Mouse (Mus musculus) heart, postnatal 36 days (tissue): ENCODE data around the gene Gm20388. TPM values are rescaled to one million over a fixed set of nuclear protein-coding genes. Genes with fewer than 3 reads are reported as not detected.

Source experiments
- DNase-seq, 2 experiments: peaks; one replicate each; pipeline ENCODE4 v3.0.0; 2021 to 2022
- intact Hi-C: fragments of 180-260 bp; cut with DNase I; formaldehyde crosslinking; loops from one replicate; pipeline ENCODE4 v1.15.1; 2025
- total RNA-seq, 2 experiments: library from RNA; stranded (reverse); gene quantifications; 2 replicates each; pipeline ENCODE4 v1.2.3; 2021

The Gm20388 gene
- total RNA-seq, 2 experiments from 2014 or later, result 3.5 to 4.9 TPM

DNA sequence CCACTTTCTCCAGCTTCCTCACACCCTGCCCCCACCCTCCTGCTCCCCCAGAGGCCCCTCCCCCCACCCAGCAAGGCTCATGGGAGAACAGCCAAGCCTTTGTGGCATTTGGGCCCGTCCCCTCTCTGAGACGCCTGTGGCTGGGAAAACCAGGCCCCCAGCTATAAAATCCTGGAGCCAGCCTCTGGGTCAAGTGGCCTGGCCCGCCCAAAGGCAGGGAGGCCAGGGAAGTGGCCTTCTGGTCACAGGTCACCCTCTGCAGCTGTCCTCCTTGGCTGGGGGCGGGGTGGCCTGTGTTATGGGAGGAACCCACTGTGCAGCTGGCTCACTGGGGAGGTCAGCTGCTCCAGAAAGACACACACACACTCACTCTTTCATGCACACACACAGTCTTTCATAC is 354.8 kb downstream of the Gm20388 start:
- peak; percentile 63 to 76 for DNase-seq
- intact Hi-C loops, result loop anchor here (2.0 kb wide), 1 partner anchor 33 kb away; no protein-coding TSS in a partner anchor

DNA sequence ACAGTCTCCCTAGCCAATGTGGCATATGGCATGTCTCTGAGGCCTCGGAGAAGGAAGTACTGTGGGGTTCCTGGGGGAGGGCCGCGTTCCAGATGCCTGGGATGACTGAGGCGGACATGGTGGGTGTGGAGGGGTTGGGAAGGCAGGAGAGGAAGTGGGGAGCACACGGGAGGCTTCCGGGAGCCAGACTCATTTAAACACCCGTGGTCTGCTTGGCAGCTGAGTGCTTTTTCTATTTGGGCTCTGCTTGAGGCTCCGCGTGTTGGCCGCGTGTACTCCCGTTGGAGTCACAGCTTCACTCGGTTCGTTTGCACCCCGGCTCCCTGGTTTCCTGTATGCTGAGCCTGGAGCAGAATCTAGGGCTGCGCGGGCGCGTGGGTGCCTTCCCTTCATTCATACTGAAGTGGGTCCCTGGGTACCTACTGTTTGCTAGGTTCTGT is 357.9 kb downstream of the Gm20388 start:
- intact Hi-C loops, result no loop called here
- DNase-seq, result no peak

DNA sequence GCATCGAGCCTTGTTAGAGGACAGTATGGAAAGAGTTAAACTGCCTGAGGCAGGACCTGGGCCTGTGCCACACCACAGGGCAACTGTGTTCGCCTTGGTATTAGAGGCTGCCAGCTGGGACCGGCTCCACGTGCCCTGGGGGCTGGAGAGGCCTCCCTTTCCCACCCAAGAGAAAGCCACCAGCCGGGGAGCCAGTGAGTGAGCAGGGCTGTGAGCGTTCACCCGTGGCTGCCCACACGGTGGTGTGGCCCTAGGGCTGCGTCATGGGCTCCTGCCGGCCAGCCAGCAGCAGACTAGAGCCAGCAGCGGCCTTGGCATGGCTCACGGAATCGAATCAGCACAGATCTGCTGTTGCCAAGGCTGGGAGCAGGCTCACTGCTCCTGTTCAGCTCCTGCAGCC is 359.8 kb downstream of the Gm20388 start:
- peak in 1 of 2 experiments; percentile 54 for DNase-seq
- intact Hi-C loops, result no loop called here

DNA sequence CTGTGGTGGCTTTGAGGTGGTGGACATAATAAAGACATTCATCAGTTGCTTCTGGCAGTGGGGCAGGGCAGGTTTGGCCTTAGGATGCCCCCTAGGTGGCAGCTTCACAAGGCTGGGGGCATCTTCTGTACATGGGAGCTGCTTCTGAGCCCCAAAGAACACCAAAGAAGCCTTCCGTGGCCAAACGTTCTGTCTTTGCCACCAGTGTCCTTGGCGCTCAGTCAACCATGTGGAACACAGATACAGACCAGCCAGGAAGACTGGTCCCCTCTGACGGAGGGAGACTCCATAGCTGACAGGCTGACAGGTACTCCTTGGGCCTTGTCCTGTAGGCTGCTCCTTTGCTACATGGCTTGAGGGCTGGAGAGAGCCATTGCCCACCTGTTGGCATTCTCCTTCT is 362.8 kb downstream of the Gm20388 start:
- DNase-seq, result no peak
- intact Hi-C loops, result no loop called here

DNA sequence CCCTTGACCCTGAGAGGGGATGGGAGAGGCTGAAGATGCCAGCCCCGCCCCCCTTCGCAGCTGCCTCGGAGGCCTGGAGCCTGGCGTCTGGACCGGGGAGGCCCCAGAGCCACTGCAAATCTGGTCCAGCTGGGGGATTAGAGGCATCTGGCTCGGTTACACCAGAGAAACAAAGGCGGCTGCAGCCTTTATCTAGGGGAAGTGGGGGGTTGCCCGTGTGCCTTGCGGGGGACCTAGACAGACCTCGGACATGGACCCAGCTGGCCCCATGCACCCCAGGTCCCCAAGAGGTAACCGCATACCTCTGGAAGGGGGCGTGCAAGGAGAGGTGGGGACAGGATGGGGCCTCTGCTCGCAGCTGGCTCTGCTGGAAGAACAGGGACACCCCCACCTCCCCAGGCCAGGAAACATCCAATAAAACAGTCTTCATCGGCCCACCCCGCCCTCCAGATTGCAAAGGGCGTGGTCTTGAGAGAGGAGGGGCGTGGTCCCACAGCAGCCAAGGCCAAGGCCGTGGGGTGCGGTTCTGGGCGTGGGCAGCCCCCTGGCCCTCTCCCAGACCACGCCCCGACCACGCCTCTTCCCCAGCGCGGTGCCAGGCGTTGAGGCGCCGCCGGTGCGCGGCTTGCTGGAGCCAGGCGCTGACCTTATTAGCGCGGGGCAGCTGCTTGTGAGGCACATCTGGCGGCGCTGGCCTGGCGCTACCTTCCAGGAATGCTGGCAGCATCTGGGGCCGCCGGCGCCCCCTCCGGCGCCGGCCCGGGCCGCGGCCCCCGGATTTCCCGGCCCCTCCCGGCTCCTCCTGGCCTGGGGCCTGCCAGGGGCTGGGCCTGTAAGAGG is 365.6 kb downstream of the Gm20388 start:
- intact Hi-C loops, result loop anchor here (2.0 kb wide), 2 partner anchors 47 to 97 kb away; no protein-coding TSS in a partner anchor
- peak; percentile 90 to 93 for DNase-seq

DNA sequence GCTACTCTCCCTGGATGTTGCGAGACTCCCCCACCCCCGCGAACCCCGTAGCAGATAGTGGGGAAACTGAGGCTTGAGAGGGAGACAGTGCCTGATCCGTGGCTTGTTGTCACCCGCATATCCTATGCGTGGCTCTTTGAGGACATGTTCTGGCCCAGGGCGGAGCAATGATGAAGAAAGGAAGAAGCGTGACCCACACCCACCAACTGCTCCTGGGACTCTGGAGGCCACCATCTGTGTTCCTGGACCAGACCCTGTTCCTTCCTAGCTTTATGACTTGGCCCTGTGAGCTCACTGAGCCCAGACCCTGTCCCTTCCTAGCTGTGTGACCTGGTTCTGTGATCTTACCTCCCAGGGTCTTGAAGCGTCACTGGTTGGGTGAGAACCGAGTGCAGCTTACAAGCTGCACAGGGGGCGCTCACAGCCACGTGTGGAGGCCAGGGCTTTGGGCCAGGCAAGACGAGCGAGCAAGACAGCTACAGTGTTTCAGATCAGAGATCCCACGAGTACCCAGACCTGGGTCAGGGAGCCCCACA is 366.3 kb downstream of the Gm20388 start:
- peak in 1 of 2 experiments; percentile 59 for DNase-seq
- intact Hi-C loops, result loop anchor here (2.0 kb wide), 2 partner anchors 46 to 98 kb away; no protein-coding TSS in a partner anchor

DNA sequence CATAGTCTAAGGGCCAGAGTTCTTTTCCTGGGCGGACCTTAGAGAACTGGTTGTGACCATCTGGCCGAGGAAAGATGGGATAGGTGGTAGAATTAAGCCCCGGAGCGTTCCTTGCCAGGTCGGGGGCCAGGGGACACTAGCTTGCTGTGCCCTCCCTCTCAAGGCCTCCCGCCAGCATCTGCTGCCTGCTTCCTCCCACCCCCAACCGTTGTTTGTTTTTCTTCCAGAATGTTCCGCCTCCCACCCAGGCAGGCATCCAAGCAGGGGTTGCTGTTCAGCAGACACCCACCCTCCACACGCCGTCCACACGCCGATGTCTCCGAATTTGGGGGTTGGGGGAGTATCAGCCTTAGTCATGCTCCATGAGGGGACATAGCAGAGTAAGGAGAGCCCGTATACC is 367.4 kb downstream of the Gm20388 start:
- no peak for DNase-seq
- intact Hi-C loops, result no loop called here

DNA sequence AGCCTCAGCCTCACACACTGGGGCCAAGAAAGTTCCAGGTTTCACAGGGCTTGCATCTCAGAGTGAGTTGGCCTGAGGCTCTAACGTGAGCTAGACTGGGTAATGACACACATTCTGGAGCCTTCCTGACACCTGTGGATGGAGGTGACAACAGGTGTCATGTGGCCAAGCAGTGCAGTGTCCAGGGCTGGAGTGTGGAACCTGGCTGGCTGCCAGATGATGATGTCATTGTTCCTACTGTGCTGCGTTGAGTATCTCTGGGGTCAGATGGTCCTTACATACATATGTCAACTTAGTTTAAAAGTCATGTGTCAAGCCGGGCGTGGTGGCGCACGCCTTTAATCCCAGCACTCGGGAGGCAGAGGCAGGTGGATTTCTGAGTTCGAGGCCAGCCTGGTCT is 368.8 kb downstream of the Gm20388 start:
- no peak for DNase-seq
- intact Hi-C loops, result no loop called here

DNA sequence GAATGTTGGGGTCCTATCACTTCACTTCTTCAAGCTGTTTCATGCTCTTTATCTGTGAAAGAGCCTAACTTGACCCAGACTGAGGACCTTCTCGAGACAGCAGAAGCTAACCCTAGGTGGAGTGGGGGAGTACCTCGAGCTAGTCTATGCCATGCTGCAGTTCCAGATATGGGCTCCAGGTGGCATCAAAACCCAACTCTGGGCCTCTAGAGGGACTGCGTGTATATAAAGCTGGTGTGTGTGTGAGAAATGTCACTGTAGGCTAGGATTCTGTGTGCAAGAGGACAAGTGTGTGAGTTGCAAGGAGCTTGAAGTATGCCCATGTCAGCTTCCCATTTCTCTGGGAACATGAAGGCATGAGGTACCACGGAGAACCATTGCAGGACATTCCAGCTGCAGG is 370.8 kb downstream of the Gm20388 start:
- DNase-seq, result peak; percentile 80 to 84
- intact Hi-C loops, result loop anchor here (5.0 kb wide), 1 partner anchor 86 kb away; no protein-coding TSS in a partner anchor

DNA sequence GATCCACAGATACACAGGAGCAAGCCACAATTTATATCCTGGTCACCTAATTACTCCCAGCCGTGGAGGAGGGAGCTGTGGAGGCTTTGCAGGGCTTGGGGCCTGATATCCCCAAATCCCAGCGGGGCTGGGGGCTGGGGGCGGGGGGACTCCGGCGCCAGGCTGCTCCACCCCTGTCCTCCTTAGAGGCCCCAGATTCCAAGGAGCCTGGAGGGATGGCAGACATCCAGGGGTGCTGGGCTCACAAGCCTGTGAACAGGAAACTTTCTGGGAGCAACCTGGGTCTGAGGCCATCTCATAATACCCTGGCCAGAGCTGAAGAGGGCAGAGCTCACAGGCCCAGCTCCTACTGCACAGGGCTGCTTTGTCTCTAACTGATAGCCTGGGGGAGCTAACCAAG is 371.8 kb downstream of the Gm20388 start:
- no peak for DNase-seq
- intact Hi-C loops, result loop anchor here (5.0 kb wide), 1 partner anchor 85 kb away; no protein-coding TSS in a partner anchor

DNA sequence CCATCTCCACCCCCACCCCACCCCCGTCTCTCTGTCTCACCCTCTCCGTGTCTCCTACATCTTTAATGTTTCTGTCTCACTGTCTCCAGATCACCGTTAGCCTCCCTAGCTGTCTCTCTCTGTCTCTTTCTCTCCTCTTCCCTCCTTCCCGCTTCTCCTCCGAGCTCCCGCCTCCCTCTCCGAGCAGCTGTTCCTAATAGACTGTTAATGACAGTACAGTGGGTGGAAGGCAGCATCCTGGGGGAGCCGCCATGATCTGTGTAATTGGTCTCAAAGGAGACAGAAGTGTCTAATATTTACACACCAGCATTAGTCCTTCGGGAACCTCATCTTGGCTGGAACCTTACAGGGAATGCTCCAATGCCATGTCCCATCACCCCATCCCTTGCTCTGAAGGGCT is 373.6 kb downstream of the Gm20388 start:
- intact Hi-C loops, result loop anchor here (5.0 kb wide), 1 partner anchor 83 kb away; no protein-coding TSS in a partner anchor
- DNase-seq, result no peak

DNA sequence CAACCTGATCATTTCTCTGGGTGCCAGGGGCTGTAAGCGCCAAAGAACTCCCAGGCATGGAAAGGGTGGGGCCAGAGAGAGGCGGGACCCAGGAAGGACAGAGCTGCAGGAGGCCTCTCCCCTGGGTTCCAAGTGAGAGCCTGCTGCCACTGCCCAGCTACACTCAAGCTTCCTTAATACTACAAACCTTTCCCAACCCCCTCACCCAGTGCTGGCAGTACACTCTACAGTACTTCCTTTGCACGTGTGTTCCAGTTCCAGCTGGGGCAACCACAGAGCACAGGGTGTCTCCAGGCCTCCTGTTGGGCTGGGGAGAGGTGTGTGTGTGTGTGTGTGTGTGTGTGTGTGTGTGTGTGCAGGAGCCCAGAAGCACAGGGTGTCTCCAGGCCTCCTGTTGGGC is 374.4 kb downstream of the Gm20388 start:
- DNase-seq, result no peak
- intact Hi-C loops, result no loop called here

DNA sequence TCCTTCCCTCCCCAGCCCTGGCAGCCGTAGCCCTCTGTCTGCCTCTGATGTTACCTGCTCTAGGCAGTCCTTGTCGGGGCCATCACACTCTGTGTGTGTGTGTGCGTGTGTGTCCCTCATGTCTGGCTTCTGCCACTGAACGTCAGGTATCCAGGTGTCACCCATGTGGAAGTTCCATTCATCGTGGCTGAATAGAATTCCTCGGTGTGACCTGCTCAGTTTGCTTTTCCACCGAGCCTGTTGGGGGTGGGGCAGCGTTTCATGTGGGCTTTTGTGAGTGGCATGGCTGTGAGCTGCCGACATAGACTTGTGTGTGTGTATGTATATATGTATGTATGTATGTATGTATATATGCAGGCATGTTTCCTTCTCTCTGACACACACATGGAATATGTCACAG is 375.2 kb downstream of the Gm20388 start:
- DNase-seq, result no peak
- intact Hi-C loops, result no loop called here

DNA sequence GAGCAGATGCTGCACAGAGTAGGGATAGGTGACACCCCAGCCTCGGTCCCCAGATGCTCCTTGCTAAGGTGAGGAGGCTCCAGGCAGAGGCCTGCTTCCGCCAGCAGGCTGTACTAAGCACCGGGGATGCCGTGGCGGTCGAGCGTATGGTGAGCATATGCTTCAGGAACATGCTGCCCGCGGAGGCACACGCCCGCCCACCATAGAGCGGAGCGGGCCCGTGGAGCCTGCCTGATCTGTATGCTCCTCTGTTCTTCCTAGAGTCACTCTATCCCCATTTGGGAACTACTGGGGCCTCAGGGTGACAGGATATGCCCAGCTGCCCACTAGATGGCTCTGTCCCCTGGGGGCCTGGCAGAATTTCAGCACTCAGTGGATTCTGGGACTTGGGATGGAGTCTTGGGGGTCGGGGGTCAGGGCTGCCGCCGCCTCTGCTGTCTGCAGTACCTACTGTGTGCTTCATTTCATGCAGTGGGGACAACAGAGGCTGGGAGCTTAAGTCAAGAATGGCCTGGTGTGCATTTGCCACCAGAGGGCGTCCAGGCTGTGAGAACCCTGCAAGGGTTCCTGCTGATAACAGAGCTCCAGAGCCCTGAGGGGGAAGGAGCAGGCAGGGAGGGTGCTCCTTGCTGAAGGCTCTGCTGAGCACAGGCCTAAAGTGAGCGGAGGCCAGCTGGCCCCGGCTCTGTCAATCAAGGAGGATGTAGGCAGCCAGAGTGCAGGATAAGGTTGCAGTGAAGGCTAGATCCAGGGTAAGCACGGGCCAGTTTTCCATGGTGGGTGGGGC is 377.7 kb downstream of the Gm20388 start:
- DNase-seq, result peak; percentile 60 to 69
- intact Hi-C loops, result loop anchor here (2.0 kb wide), 2 partner anchors 30 to 110 kb away; no protein-coding TSS in a partner anchor

DNA sequence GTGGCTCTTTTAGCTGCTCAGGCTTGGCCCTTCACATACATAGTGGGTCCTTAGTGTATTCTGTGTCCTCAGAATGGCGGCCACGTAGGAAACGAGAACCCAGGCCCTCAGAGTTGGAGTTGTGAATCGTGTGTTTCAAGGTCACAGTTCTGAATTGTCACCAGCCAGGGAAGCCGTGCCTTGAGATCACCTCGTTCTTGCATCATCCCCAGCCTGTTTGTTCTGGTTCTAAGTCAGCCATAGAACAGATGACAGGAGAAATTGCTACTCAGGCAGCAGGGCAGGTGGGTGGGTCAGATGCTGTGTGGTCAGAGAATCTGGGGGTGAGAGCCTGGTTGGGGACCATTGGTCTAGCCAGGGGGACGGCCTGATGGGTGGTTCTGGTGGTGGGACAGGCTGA is 378.6 kb downstream of the Gm20388 start:
- intact Hi-C loops, result loop anchor here (2.0 kb wide), 2 partner anchors 30 to 110 kb away; no protein-coding TSS in a partner anchor
- no peak for DNase-seq

DNA sequence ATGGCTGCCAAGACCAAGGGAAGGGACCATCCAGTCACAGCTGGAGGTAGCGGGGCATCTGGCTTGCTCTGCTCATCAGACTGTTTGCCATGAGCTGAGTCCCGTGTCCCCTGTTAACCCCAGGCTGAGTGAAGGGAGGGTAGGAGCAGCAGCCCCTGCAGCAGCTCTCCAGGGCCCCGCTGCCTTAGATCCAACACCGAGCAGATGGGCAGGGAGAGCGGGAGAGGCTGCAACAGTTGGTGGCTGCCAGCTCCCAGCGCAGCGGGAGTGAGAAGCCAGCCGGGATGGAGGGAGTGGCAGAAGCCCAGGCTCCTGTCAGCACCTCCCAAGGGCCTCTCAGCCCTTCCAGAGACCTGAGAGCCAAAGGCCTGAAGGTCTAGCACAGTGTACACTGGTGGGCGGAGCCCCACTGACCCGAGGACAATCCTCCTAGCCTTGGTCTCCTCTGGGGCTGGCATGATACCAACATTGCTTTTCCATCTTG is 379.1 kb downstream of the Gm20388 start:
- intact Hi-C loops, result loop anchor here (2.0 kb wide), 2 partner anchors 29 to 111 kb away; no protein-coding TSS in a partner anchor

DNA sequence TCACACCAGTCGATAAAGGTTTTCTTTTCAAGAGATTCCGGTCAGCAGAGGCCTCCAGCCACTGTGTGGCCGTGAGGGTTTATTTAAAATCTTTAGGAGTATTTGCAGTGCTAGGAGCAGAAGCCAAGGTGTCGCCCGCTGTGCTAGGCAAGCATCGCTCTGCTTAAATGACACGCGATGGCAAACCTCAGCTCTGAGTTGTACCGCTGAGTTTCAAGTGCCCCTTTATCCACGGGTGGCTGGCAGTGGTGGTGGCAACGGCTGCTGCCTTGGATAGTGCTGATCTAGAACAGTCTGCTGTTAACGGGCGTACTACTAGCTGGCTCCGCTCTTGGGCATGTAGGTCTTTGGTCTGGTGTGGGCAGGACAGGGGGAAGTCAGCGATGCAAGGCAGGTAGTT is 380.0 kb downstream of the Gm20388 start:
- intact Hi-C loops, result no loop called here

More for the DNA sequence above, 379.1 kb downstream of the Gm20388 start:
- DNase-seq, result peak; percentile 86 to 87

DNA sequence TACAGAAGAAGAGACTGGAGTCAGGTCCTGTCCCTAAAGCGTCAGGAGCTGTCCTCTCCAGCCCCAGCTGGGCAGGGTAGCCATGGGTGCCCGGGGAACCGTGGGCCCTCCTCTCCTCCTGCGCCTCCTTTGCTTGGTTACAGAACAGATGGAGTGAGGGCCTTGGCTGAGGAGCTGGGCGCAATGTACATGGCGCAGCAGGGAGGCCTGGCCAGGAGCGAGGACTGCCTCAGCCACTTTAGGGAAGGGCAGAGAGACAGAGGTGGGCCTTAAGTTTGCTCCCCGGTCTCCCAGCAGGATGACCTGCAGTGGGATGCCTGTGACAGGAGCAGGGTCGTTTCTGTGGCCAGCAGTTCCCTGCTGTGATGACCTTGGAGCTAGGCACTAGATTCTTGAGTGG is 381.0 kb downstream of the Gm20388 start:
- no peak for DNase-seq
- intact Hi-C loops, result no loop called here

More for the DNA sequence above, 380.0 kb downstream of the Gm20388 start:
- no peak for DNase-seq

DNA sequence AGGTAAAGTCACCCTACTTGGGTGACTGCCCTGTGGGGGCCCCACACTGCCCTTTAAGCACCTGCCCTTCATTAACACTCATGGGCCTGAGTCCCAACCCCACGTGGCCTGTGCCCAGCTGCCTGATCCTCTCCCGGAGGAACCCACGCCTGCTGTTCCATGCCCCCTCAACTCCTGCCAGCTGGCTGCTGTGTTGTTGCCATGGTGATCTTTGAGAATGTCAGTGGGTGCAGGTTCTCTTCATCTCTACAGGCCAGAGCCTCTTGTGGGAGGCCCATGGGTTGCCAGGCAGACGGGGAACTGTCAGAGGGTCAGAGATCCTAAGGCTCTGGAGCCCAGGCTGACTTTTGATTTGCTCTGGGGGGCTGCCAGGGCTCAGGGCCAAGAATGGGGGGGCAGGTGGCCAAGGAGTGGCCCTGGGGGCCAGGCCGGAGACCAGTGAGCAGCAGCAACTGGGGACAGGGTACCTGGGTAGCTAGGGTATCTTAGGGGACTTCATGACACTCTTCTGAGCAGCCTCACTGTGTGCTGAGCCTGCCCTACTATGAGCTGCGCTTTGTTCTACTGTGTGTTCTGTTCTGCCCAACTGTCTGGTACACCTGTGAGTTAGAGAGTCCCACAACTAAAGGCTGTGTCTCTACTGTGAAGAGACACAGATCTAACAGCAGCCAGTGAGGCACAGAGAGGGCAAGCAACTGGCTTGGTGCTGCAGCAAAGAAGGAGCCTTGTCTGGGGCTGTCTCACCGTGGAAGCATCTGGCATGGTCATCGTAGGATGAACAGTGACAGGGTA is 381.9 kb downstream of the Gm20388 start:
- no peak for DNase-seq
- intact Hi-C loops, result no loop called here
